Mouse (Mus musculus): Measurements from ENCODE around the gene Zic5. TPM values are rescaled to one million over a fixed set of nuclear protein-coding genes. Genes with fewer than 3 reads are reported as not detected.

Gene Zic5
- polyA plus RNA-seq, 1 experiment = 0.72 TPM

- 72% methylated on average over 2 of the region's 2 CpGs for WGBS
- H3K4me3 ChIP-seq (replicated peaks; ENCODE audit: control insufficient read depth, low read depth, low read length) = no peak overlapping the region
- TF ChIP-seq CTCF (IDR thresholded peaks at IDR 0.05; ENCODE audit: control insufficient read depth, insufficient read depth, low read length) = no peak
- TF ChIP-seq POLR2A (IDR thresholded peaks at IDR 0.05; ENCODE audit: borderline replicate concordance, control insufficient read depth, low read depth, low read length) = no peak
- H3K4me1 ChIP-seq (ENCODE audit: control insufficient read depth, insufficient read depth, low read length) = no peaks in the 10 kb centered on the region
- no peak overlapping the region for H3K27ac ChIP-seq (ENCODE audit: control insufficient read depth, insufficient read depth, low read depth, low read length, poor library complexity)
These were observed 52.5 kb downstream of the Zic5 start for GRCm38 (mm10) chr14:122412841-122413541.

Other genes with a start within 250 kb of the Zic5 start
- gene Gm5089, start 14.6 kb downstream of the Zic5 start, polyA plus RNA-seq (2011; ENCODE audit: insufficient read depth, insufficient read length, low replicate concordance, missing spikeins) = not detected in 2 replicates
- 2.7 TPM in 1 of 2 replicates, not detected in the other for gene Zic2, start 9.8 kb upstream of the Zic5 start, polyA plus RNA-seq (2011; ENCODE audit: insufficient read depth, insufficient read length, low replicate concordance, missing spikeins)
- gene Gm10837, start 24.9 kb upstream of the Zic5 start, polyA plus RNA-seq (2011; ENCODE audit: insufficient read depth, insufficient read length, low replicate concordance, missing spikeins) = not detected in 2 replicates
- 7.7 and 24.8 TPM in 2 replicates for gene Pcca, start 68.6 kb upstream of the Zic5 start, polyA plus RNA-seq (2011; ENCODE audit: insufficient read depth, insufficient read length, low replicate concordance, missing spikeins)